In the genomic region with DNA sequence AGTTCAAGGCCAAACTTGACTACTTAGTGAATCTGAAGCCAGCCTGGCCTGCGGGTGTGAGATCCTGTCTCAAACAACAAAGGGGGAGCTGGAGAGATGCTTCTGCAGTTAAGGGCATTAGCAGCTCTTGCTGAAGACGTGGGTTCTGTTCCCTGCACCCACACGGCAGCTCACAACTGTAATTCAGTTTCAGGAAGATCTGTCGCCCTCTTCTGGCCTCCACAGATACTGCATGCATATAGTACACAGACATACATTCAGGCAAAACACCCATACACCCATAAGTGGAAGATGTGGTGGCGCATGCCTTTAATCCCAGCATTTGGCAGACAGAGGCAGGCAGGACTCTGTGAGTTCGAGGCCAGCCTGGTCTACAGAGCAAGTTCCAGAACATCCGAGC, we compare ENCODE assay signal across 13 mouse cellular contexts. TPM values are rescaled to one million over a fixed set of nuclear protein-coding genes. Genes with fewer than 3 reads are reported as not detected.
DNase-seq lines count a peak whose midpoint lies in the region; ATAC-seq and TF ChIP-seq lines count a peak whose summit lies in the region.
"Had no signal": no experiment of that assay in that cellular context is flagged by ENCODE, and none has a peak within 500 bp of the region (broad histone marks: within the 10 kb centered on the region; RNA-seq: fewer than 3 reads in every experiment).

No protein-coding gene starts in this region.

- no peaks in the 10 kb centered on the region for H3K27me3 ChIP-seq in liver, adult 2 months (ENCODE audit: control insufficient read depth, insufficient read depth, low read length)
- no peaks in the 10 kb centered on the region for H3K27me3 ChIP-seq in liver, embryonic 11.5 days (replicated peaks; ENCODE audit: control insufficient read depth, insufficient read depth, low read length)
- no peaks in the 10 kb centered on the region for H3K27me3 ChIP-seq in MEL (ENCODE audit: control insufficient read depth in 1 of 2, insufficient read depth in 2 of 2, low read length in 2 of 2)
- no peaks in the 10 kb centered on the region for H3K27me3 ChIP-seq in neural tube, embryonic 15.5 days (replicated peaks)
- no peaks in the 10 kb centered on the region for H3K27me3 ChIP-seq in embryonic facial prominence, embryonic 10.5 days (replicated peaks; ENCODE audit: low read depth, poor library complexity, severe bottlenecking)

- no peak overlapping the region for H3K4me3 ChIP-seq in liver, adult 2 months (ENCODE audit: insufficient read depth, low read depth, low read length)
- H3K4me3 ChIP-seq in liver, embryonic 11.5 days (ENCODE audit: low read depth, low read length) = no peak overlapping the region
- no peak overlapping the region for H3K4me3 ChIP-seq in MEL (ENCODE audit: control insufficient read depth in 1 of 2, insufficient read depth in 1 of 2, low read depth in 2 of 2, low read length in 2 of 2)
- H3K4me3 ChIP-seq in neural tube, embryonic 15.5 days (replicated peaks) = no peak overlapping the region
- no peak overlapping the region for H3K4me3 ChIP-seq in embryonic facial prominence, embryonic 10.5 days

- peaks cover 8% of the 10 kb centered on the region for H3K4me1 ChIP-seq in liver, adult 2 months (ENCODE audit: control insufficient read depth, insufficient read depth, low read length)
- peaks cover 4% of the 10 kb centered on the region; the same call in 1 of the 2 replicates for H3K4me1 ChIP-seq in liver, embryonic 11.5 days (replicated peaks; ENCODE audit: control insufficient read depth, insufficient read depth, low read length)
- peaks cover 0 to 4% of the 10 kb centered on the region in 2 experiments; a peak in 3 of 4 replicates for H3K4me1 ChIP-seq in MEL (ENCODE audit: control insufficient read depth in 1 of 2, insufficient read depth in 2 of 2, low read length in 2 of 2)
- peaks cover 5% of the 10 kb centered on the region for H3K4me1 ChIP-seq in neural tube, embryonic 15.5 days
- H3K4me1 ChIP-seq in embryonic facial prominence, embryonic 10.5 days = peaks cover 16% of the 10 kb centered on the region

- TF ChIP-seq RAD21 in MEL (IDR thresholded peaks at IDR 0.05; ENCODE audit: low read depth, low read length) = peak; percentile 52

- no peak for TF ChIP-seq POLR2A in liver, adult 2 months (IDR thresholded peaks at IDR 0.05; ENCODE audit: extremely low read depth, insufficient read depth, low read length)
- TF ChIP-seq POLR2A in MEL (IDR thresholded peaks at IDR 0.05; ENCODE audit: control insufficient read depth in 1 of 2, insufficient read depth in 1 of 2, low read depth in 1 of 2, low read length in 2 of 2, poor library complexity in 1 of 2) = no peak

- TF ChIP-seq CTCF in liver, adult 2 months (IDR thresholded peaks at IDR 0.05; ENCODE audit: low read depth, low read length) = peak; percentile 49
- TF ChIP-seq CTCF in MEL (IDR thresholded peaks at IDR 0.05 in 2 of 3, conservative IDR thresholded peaks at IDR 0.05 in 1 of 3; ENCODE audit: control insufficient read depth in 1 of 3, insufficient read depth in 1 of 3, low read depth in 2 of 3, low read length in 3 of 3, poor library complexity in 1 of 3, severe bottlenecking in 1 of 3) = peak; percentile 51 to 75 (median 71)

- H3K36me3 ChIP-seq in liver, adult 2 months (ENCODE audit: control insufficient read depth, insufficient read depth, low read length) = no peaks in the 10 kb centered on the region
- H3K36me3 ChIP-seq in liver, embryonic 11.5 days (ENCODE audit: control insufficient read depth, insufficient read depth, low read length) = no peaks in the 10 kb centered on the region
- peaks cover 0 to 7% of the 10 kb centered on the region in 2 experiments; a peak in 2 of 4 replicates for H3K36me3 ChIP-seq in MEL (ENCODE audit: control insufficient read depth in 1 of 2, insufficient read depth in 2 of 2, low read length in 2 of 2)
- H3K36me3 ChIP-seq in neural tube, embryonic 15.5 days = no peaks in the 10 kb centered on the region
- H3K36me3 ChIP-seq in embryonic facial prominence, embryonic 10.5 days (replicated peaks) = peaks cover 25% of the 10 kb centered on the region

- no peak overlapping the region for H3K4me2 ChIP-seq in liver, embryonic 11.5 days
- H3K4me2 ChIP-seq in neural tube, embryonic 15.5 days = no peak overlapping the region

- H3K9me3 ChIP-seq in liver, embryonic 11.5 days (ENCODE audit: control insufficient read depth, low read length) = peaks cover 4% of the 10 kb centered on the region; the same call in 1 of the 2 replicates
- H3K9me3 ChIP-seq in MEL (replicated peaks; ENCODE audit: insufficient read depth, low read length) = no peaks in the 10 kb centered on the region
- 0 out of 2 replicates have a peak, but pooled peaks cover 7% of the 10 kb centered on the region for H3K9me3 ChIP-seq in neural tube, embryonic 15.5 days (replicated peaks)
- peaks cover 34% of the 10 kb centered on the region for H3K9me3 ChIP-seq in embryonic facial prominence, embryonic 10.5 days

- 95% methylated on average over 7 of the region's 7 CpGs for WGBS in liver, adult 2 months
- 76% methylated on average over 7 of the region's 7 CpGs for WGBS in liver, embryonic 11.5 days
- 85% methylated on average over 7 of the region's 7 CpGs for WGBS in neural tube, embryonic 15.5 days
- WGBS in embryonic facial prominence, embryonic 10.5 days = 82% methylated on average over 7 of the region's 7 CpGs

- DNase-seq in liver, adult 2 months (ENCODE audit: extremely low read depth, low read depth, low spot score) = no peak
- DNase-seq in liver, embryonic 11.5 days (ENCODE audit: low spot score) = no peak
- DNase-seq in CD4-positive helper T cell, adult 2 months (ENCODE audit: low read depth, low spot score) = peak; percentile 52
- peak; percentile 81 for DNase-seq in MEL (ENCODE audit: low read depth, low spot score)
- DNase-seq in embryonic facial prominence, embryonic 10.5 days (ENCODE audit: low spot score) = no peak
- DNase-seq: adrenal gland, postnatal 25 days; cerebellum, postnatal 14 days; heart, adult 18-20 months; layer of hippocampus, postnatal 36 days; right cerebral cortex, postnatal 25 days had no signal

- ATAC-seq in liver, embryonic 11.5 days (replicated peaks; ENCODE audit: low FRiP score) = no peak
- ATAC-seq in megakaryocyte progenitor cell, adult 5-6 weeks (replicated peaks; ENCODE audit: poor library complexity) = peak; percentile 85
- ATAC-seq in neural tube, embryonic 15.5 days (ENCODE audit: low FRiP score) = no peak

- no peak overlapping the region for H3K27ac ChIP-seq in liver, adult 2 months (replicated peaks; ENCODE audit: insufficient read depth, low read depth, low read length)
- H3K27ac ChIP-seq in liver, embryonic 11.5 days (ENCODE audit: low read depth, low read length) = no peak overlapping the region
- H3K27ac ChIP-seq in MEL (ENCODE audit: control insufficient read depth, low read depth, low read length) = no peak overlapping the region
- no peak overlapping the region for H3K27ac ChIP-seq in neural tube, embryonic 15.5 days (replicated peaks)
- no peak overlapping the region for H3K27ac ChIP-seq in embryonic facial prominence, embryonic 10.5 days (replicated peaks)

- H3K79me2 ChIP-seq in liver, adult 2 months (ENCODE audit: control insufficient read depth, insufficient read depth, low read length) = no peaks in the 10 kb centered on the region; the same call in 1 of the 2 replicates
- no peaks in the 10 kb centered on the region; the same call in 1 of the 2 replicates for H3K79me2 ChIP-seq in MEL (ENCODE audit: control insufficient read depth, insufficient read depth, low read length, poor library complexity)

- TF ChIP-seq EP300 in MEL (IDR thresholded peaks at IDR 0.05; ENCODE audit: low read depth in 1 of 2, low read length in 2 of 2) = no peak

- no peak overlapping the region for H3K9ac ChIP-seq in liver, adult 2 months (ENCODE audit: low read depth, low read length)
- H3K9ac ChIP-seq in liver, embryonic 11.5 days (ENCODE audit: low read depth, low read length) = no peak overlapping the region
- H3K9ac ChIP-seq in MEL (ENCODE audit: control insufficient read depth, low read depth, low read length, poor library complexity, severe bottlenecking) = no peak overlapping the region
- no peak overlapping the region for H3K9ac ChIP-seq in neural tube, embryonic 15.5 days (replicated peaks)

TF ChIP-seq in MEL, 35 proteins besides CTCF, POLR2A, EP300 and RAD21:
- TF ChIP-seq ZC3H11A (IDR thresholded peaks at IDR 0.05; ENCODE audit: low read depth, low read length) = peak; percentile 52
- peak; percentile 64 for TF ChIP-seq SMC3 (IDR thresholded peaks at IDR 0.05; ENCODE audit: low read depth, low read length)
- no peak for TF ChIP-seq TAL1 (IDR thresholded peaks at IDR 0.05; ENCODE audit: low read length)
- TF ChIP-seq MYC (IDR thresholded peaks at IDR 0.05; ENCODE audit: low read depth, low read length) = no peak
- TF ChIP-seq NELFE (IDR thresholded peaks at IDR 0.05; ENCODE audit: low read depth, low read length) = no peak

RNA-seq across cellular contexts. Expression of a gene that starts 5.5 kb away (rescaled TPM):
- total RNA-seq in liver, adult 2 months (2014; rRNA removed) = not detected in 2 replicates
- polyA plus RNA-seq in liver, adult 2 months (2012; rRNA removed) = not detected in 2 replicates
- polyA plus RNA-seq in liver, embryonic 11.5 days (2014; fragmentation: Nextera tagmentation; extraction: Ambion mirVana) = not detected in 2 replicates
- 1.2 TPM in 1 of 2 replicates, not detected in the other for total RNA-seq in MEL (2012; rRNA removed)
- polyA plus RNA-seq in MEL (2012; ENCODE audit: insufficient read depth in 1 of 2, insufficient read length in 2 of 2, low read depth in 1 of 2, low replicate concordance in 2 of 2, missing spikeins in 1 of 2) = 1 to 10 TPM in 1 of 2 experiments, not detected in 1; 2.1 TPM
- not detected in 2 replicates for total RNA-seq in megakaryocyte progenitor cell, adult 5-6 weeks (2015)
- not detected in 2 replicates for total RNA-seq in megakaryocyte progenitor cell, adult 5-6 weeks (2017)
- polyA plus RNA-seq in neural tube, embryonic 15.5 days (2015; fragmentation: Nextera tagmentation; extraction: Ambion mirVana) = 3.4 and 5.4 TPM in 2 replicates
- 0.49 and 4.6 TPM in 2 replicates for polyA plus RNA-seq in embryonic facial prominence, embryonic 10.5 days (2016; fragmentation: Nextera tagmentation; extraction: Ambion mirVana)
- polyA plus RNA-seq: urinary bladder, adult 2 months had no signal

Comparison
In these comparisons a context has a peak if more than half of its experiments do, and no peak if none do; other contexts are left out.
1. DNase-seq: peak in CD4-positive helper T cell, adult 2 months (single experiment) and MEL (single experiment); none in liver, adult 2 months (single experiment), liver, embryonic 11.5 days (single experiment) and embryonic facial prominence, embryonic 10.5 days (single experiment).